Mouse (Mus musculus): ENCODE data around the gene Map3k5.

Map3k5 gene

GRCm38 (mm10) chr10:19935295-19935623, 987 bp downstream of the Map3k5 start:
- DNase-seq (ENCODE audit: low read depth in 1 of 2, low spot score in 2 of 2): no peak

GRCm38 (mm10) chr10:19935821-19936367, 1.6 kb downstream of the Map3k5 start:
- DNase-seq (ENCODE audit: low read depth in 1 of 2, low spot score in 2 of 2): no peak

- no peak for DNase-seq (ENCODE audit: low read depth in 1 of 2, low spot score in 2 of 2)
Measured at GRCm38 (mm10) chr10:19936961-19937708, 2.9 kb downstream of the Map3k5 start.

GRCm38 (mm10) chr10:19938738-19939137, 4.5 kb downstream of the Map3k5 start:
- DNase-seq (ENCODE audit: low read depth in 1 of 2, low spot score in 2 of 2): no peak

- DNase-seq (ENCODE audit: low read depth in 1 of 2, low spot score in 2 of 2): peak; percentile 29 to 44
Measured at GRCm38 (mm10) chr10:19939282-19939705, 5.0 kb downstream of the Map3k5 start.

- DNase-seq (ENCODE audit: low read depth in 1 of 2, low spot score in 2 of 2): no peak
Measured at GRCm38 (mm10) chr10:19940127-19940526, 5.9 kb downstream of the Map3k5 start.

- no peak for DNase-seq (ENCODE audit: low read depth in 1 of 2, low spot score in 2 of 2)
Measured at GRCm38 (mm10) chr10:19940626-19941025, 6.4 kb downstream of the Map3k5 start.

GRCm38 (mm10) chr10:19941063-19941462, 6.8 kb downstream of the Map3k5 start:
- peak; percentile 62 to 65 for DNase-seq (ENCODE audit: low read depth in 1 of 2, low spot score in 2 of 2)

- peak; percentile 21 to 35 for DNase-seq (ENCODE audit: low read depth in 1 of 2, low spot score in 2 of 2)
Measured at GRCm38 (mm10) chr10:19941914-19942313, 7.6 kb downstream of the Map3k5 start.

GRCm38 (mm10) chr10:19942621-19943020, 8.3 kb downstream of the Map3k5 start:
- no peak for DNase-seq (ENCODE audit: low read depth in 1 of 2, low spot score in 2 of 2)

GRCm38 (mm10) chr10:19945651-19946050, 11.4 kb downstream of the Map3k5 start:
- DNase-seq (ENCODE audit: low read depth in 1 of 2, low spot score in 2 of 2): no peak

GRCm38 (mm10) chr10:19946644-19947043, 12.4 kb downstream of the Map3k5 start:
- no peak for DNase-seq (ENCODE audit: low read depth in 1 of 2, low spot score in 2 of 2)

- DNase-seq (ENCODE audit: low read depth in 1 of 2, low spot score in 2 of 2): no peak
Measured at GRCm38 (mm10) chr10:19947441-19947840, 13.2 kb downstream of the Map3k5 start.

- DNase-seq (ENCODE audit: low read depth in 1 of 2, low spot score in 2 of 2): no peak
Measured at GRCm38 (mm10) chr10:19947901-19948300, 13.6 kb downstream of the Map3k5 start.

GRCm38 (mm10) chr10:19948381-19948780, 14.1 kb downstream of the Map3k5 start:
- no peak for DNase-seq (ENCODE audit: low read depth in 1 of 2, low spot score in 2 of 2)

- DNase-seq (ENCODE audit: low read depth in 1 of 2, low spot score in 2 of 2): no peak
Measured at GRCm38 (mm10) chr10:19949106-19949505, 14.8 kb downstream of the Map3k5 start.

GRCm38 (mm10) chr10:19953032-19953761, 18.9 kb downstream of the Map3k5 start:
- no peak for DNase-seq (ENCODE audit: low read depth in 1 of 2, low spot score in 2 of 2)

GRCm38 (mm10) chr10:19954572-19954971, 20.3 kb downstream of the Map3k5 start:
- no peak for DNase-seq (ENCODE audit: low read depth in 1 of 2, low spot score in 2 of 2)

- DNase-seq (ENCODE audit: low read depth in 1 of 2, low spot score in 2 of 2): no peak
Measured at GRCm38 (mm10) chr10:19955817-19956216, 21.5 kb downstream of the Map3k5 start.

- no peak for DNase-seq (ENCODE audit: low read depth in 1 of 2, low spot score in 2 of 2)
Measured at GRCm38 (mm10) chr10:19956745-19957144, 22.5 kb downstream of the Map3k5 start.

GRCm38 (mm10) chr10:19960831-19961380, 26.6 kb downstream of the Map3k5 start:
- DNase-seq (ENCODE audit: low read depth in 1 of 2, low spot score in 2 of 2): no peak

- DNase-seq (ENCODE audit: low read depth in 1 of 2, low spot score in 2 of 2): no peak
Measured at GRCm38 (mm10) chr10:19962746-19963145, 28.5 kb downstream of the Map3k5 start.

All from monocyte, adult 2 months (primary cell).